Mouse (Mus musculus): ENCODE data around the gene Ccdc58. TPM values are rescaled to one million over a fixed set of nuclear protein-coding genes. Genes with fewer than 3 reads are reported as not detected.

The Ccdc58 gene
- polyA plus RNA-seq, 1 experiment from 2014 or later, result 78.4 TPM

- H3K27ac ChIP-seq (ENCODE audit: low read depth, low read length), result no peak overlapping the region
- H3K9me3 ChIP-seq (ENCODE audit: control insufficient read depth, low read length), result no peaks in the 10 kb centered on the region
- H3K9ac ChIP-seq (ENCODE audit: low read depth, low read length), result no peak overlapping the region
- ATAC-seq (ENCODE audit: low FRiP score) (no peak), DNase-seq (ENCODE audit: low spot score) (no peak)
- H3K4me3 ChIP-seq (ENCODE audit: low read depth, low read length), result no peak overlapping the region
- H3K27me3 ChIP-seq (ENCODE audit: control insufficient read depth, insufficient read depth, low read length), result no peaks in the 10 kb centered on the region
- no peak overlapping the region for H3K4me2 ChIP-seq (replicated peaks; ENCODE audit: low read depth, low read length)
- no peaks in the 10 kb centered on the region for H3K36me3 ChIP-seq (ENCODE audit: control insufficient read depth, insufficient read depth, low read length)
- WGBS, result 79% methylated on average over 2 of the region's 2 CpGs
- H3K4me1 ChIP-seq (replicated peaks; ENCODE audit: control insufficient read depth, insufficient read depth, low read length), result no peaks in the 10 kb centered on the region
Measured at GRCm38 (mm10) chr16:36138201-36138600, 66.7 kb downstream of the Ccdc58 start.

Other genes starting within 250 kb of the Ccdc58 start
- 0.25 and 0.47 TPM in 2 replicates for gene Parp14, start 200.1 kb upstream of the Ccdc58 start, polyA plus RNA-seq (2014; fragmentation: Nextera tagmentation; extraction: Ambion mirVana)
- 2.0 and 2.7 TPM in 2 replicates for gene Parp9, start 133.2 kb upstream of the Ccdc58 start, polyA plus RNA-seq (2014; fragmentation: Nextera tagmentation; extraction: Ambion mirVana)
- gene Dtx3l, start 132.5 kb upstream of the Ccdc58 start, polyA plus RNA-seq (2014; fragmentation: Nextera tagmentation; extraction: Ambion mirVana), result 2.2 and 2.5 TPM in 2 replicates
- gene Kpna1, start 92.9 kb upstream of the Ccdc58 start, polyA plus RNA-seq (2014; fragmentation: Nextera tagmentation; extraction: Ambion mirVana), result 82.4 and 96.6 TPM in 2 replicates
- gene Wdr5b, start 30.5 kb upstream of the Ccdc58 start, polyA plus RNA-seq (2014; fragmentation: Nextera tagmentation; extraction: Ambion mirVana), result 12.2 and 14.2 TPM in 2 replicates
- gene Fam162a, start 91 bp upstream of the Ccdc58 start, polyA plus RNA-seq (2014; fragmentation: Nextera tagmentation; extraction: Ambion mirVana), result 207 and 223 TPM in 2 replicates
- gene Csta1, start 59.6 kb downstream of the Ccdc58 start, polyA plus RNA-seq (2014; fragmentation: Nextera tagmentation; extraction: Ambion mirVana), result 0.15 TPM in 1 of 2 replicates, not detected in the other
- not detected in 2 replicates for gene Stfa2l1, start 85.1 kb downstream of the Ccdc58 start, polyA plus RNA-seq (2014; fragmentation: Nextera tagmentation; extraction: Ambion mirVana)
- 1.7 TPM in 1 of 2 replicates, not detected in the other for gene Gm5483, start 112.5 kb downstream of the Ccdc58 start, polyA plus RNA-seq (2014; fragmentation: Nextera tagmentation; extraction: Ambion mirVana)
- not detected in 2 replicates for gene Gm5416, start 138.7 kb downstream of the Ccdc58 start, polyA plus RNA-seq (2014; fragmentation: Nextera tagmentation; extraction: Ambion mirVana)
- 0.28 TPM in 1 of 2 replicates, not detected in the other for gene 2010005H15Rik, start 149.8 kb downstream of the Ccdc58 start, polyA plus RNA-seq (2014; fragmentation: Nextera tagmentation; extraction: Ambion mirVana)
- 1.8 and 2.3 TPM in 2 replicates for gene Stfa1, start 205.3 kb downstream of the Ccdc58 start, polyA plus RNA-seq (2014; fragmentation: Nextera tagmentation; extraction: Ambion mirVana)